Mouse (Mus musculus): Measurements from ENCODE around the gene Hoxc11.

DNA sequence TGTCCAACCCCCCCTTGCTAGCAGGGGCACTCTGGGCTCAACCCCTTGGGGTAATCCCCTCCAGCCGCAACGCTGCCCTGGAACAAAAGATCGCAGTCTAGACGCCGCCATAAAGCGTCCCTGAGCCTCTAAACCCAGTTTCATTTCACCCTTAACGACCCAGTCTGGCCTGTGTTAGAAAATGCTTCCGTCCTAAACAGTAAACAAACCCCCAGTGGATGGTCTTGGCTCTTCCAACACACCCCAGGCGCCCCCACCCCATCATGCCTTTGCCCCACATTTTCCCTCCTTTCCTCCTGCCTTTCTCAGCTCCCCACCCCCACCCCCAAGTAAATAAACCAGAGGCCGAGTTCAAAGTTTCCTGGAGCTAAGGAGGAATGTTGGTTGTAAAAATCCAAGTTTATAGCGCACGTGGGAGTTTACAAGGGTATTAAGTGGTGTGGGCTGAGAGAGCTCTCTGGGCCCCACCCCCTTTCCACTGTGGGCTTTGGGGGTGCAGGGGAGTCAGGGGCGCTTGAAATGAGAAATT is 5.5 kb downstream of the Hoxc11 start:
- TF ChIP-seq POLR2A (IDR thresholded peaks at IDR 0.05; ENCODE audit: low read depth, low read length) (no peak), CTCF (IDR thresholded peaks at IDR 0.05; ENCODE audit: extremely low read depth, insufficient read length, insufficient replicate concordance, low read depth, low read length) (no peak)
